Mouse (Mus musculus): ENCODE results near the gene Smgc. TPM values are rescaled to one million over a fixed set of nuclear protein-coding genes. Genes with fewer than 3 reads are reported as not detected.
"Not testable (repeated sequence)": the region's sequence is repeated elsewhere in the genome, so short reads cannot be mapped to it uniquely, and the experiment has no call there.

Gene Smgc
- polyA plus RNA-seq (2014; fragmentation: Nextera tagmentation; extraction: Ambion mirVana), result not detected in 2 replicates

DNA sequence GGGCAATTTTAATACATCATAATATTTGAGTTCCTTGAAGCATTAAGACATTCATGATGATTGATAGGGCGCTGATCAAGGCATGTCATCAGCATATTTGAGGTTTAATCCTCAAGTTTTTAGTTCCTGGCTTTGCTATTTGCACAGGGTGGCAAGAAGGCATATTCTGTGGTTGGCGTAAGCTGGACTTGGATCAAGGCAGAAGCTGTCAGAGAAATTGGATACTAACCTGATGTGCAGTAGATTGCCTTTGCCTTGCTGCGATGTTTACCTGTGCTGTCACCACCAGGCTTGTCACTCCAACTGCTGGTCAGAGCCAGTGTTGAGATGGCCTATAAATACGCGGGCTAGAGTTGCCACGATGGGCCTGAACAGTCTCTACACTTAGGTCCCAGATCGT, at the start of gene Smgc:
Gene Smgc, plus strand, starts transcription at position 301 of the 400 bp plus-strand sequence.
- Histone ChIP-seq H3K4me2 (ENCODE audit: low read depth, low read length, severe bottlenecking) (no peak within 1 kb of the TSS), H3K27ac (ENCODE audit: low read depth, low read length) (no peak within 1 kb of the TSS), H3K9ac (ENCODE audit: low read length) (no peak within 1 kb of the TSS), H3K4me3 (ENCODE audit: low read depth, low read length) (no peak within 1 kb of the TSS), H3K4me1 (replicated peaks; ENCODE audit: control insufficient read depth, insufficient read depth, low read length) (no peaks in the 10 kb centered on the region), H3K9me3 (ENCODE audit: control insufficient read depth, low read length) (no peaks in the 10 kb centered on the region), H3K36me3 (ENCODE audit: control insufficient read depth, insufficient read depth, low read length) (no peaks in the 10 kb centered on the region), H3K27me3 (ENCODE audit: control insufficient read depth, insufficient read depth, low read length) (no peaks in the 10 kb centered on the region)
- DNase-seq (ENCODE audit: low spot score) (no peak), ATAC-seq (replicated peaks; ENCODE audit: low FRiP score) (no peak)
- 91% methylated on average over 7 of the region's 7 CpGs for WGBS

DNA sequence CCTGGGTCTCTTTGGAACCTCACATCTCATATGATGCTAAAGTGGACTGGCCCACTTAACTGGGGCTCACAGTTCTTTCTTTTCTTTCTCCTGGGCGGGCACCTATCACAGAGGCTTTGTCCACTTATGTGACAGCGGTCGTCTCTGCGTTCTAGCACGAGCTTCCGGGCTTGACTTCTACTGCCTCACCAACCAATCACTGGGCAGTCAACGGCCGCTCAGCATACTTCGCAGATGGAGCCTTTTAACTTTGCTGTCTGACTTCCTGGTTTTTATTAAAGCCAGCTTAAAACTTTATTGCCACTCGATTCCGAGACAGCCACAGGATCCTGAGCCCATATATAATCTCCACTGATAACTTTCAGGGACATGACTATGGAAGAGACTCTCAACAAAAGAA, 49.7 kb upstream of the Smgc start:
- Histone ChIP-seq H3K36me3 (ENCODE audit: control insufficient read depth, insufficient read depth, low read length) (no peaks in the 10 kb centered on the region), H3K9me3 (ENCODE audit: control insufficient read depth, low read length) (no peaks in the 10 kb centered on the region), H3K4me1 (replicated peaks; ENCODE audit: control insufficient read depth, insufficient read depth, low read length) (no peaks in the 10 kb centered on the region), H3K27ac (ENCODE audit: low read depth, low read length) (no peak overlapping the region), H3K27me3 (ENCODE audit: control insufficient read depth, insufficient read depth, low read length) (no peaks in the 10 kb centered on the region), H3K4me2 (ENCODE audit: low read depth, low read length, severe bottlenecking) (no peak overlapping the region), H3K9ac (ENCODE audit: low read length) (no peak overlapping the region), H3K4me3 (ENCODE audit: low read depth, low read length) (no peak overlapping the region)
- WGBS, result 90% methylated on average over 11 of the region's 11 CpGs
- ATAC-seq (replicated peaks; ENCODE audit: low FRiP score) (no peak), DNase-seq (ENCODE audit: low spot score) (no peak)

DNA sequence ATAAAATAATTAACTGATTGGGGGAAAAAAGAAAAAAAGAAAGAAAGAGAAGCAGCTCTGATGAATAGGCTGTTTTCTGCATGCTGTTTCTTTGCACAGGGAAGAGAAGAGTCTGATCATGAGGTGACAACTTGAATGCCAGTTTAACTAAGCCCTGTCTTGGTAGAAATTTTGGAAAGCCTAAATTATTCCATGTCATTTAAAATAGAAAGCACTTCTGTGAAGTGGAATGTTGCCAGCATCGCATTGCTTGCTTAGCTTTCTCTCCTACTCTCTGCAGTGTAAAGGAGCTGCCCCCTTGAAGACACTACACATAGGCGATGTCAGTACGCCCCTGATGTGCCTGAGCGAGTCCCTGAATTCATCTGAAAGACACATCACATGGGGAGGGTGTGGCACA, 31.6 kb upstream of the Smgc start:
- no peaks in the 10 kb centered on the region for H3K9me3 ChIP-seq (ENCODE audit: control insufficient read depth, low read length)
- DNase-seq (ENCODE audit: low spot score) (no peak), ATAC-seq (replicated peaks; ENCODE audit: low FRiP score) (no peak)
- no peaks in the 10 kb centered on the region for H3K36me3 ChIP-seq (ENCODE audit: control insufficient read depth, insufficient read depth, low read length)
- no peak overlapping the region for H3K4me2 ChIP-seq (ENCODE audit: low read depth, low read length, severe bottlenecking)
- H3K9ac ChIP-seq (ENCODE audit: low read length), result no peak overlapping the region
- 86% methylated on average over 4 of the region's 4 CpGs for WGBS
- no peaks in the 10 kb centered on the region for H3K27me3 ChIP-seq (ENCODE audit: control insufficient read depth, insufficient read depth, low read length)
- no peaks in the 10 kb centered on the region for H3K4me1 ChIP-seq (replicated peaks; ENCODE audit: control insufficient read depth, insufficient read depth, low read length)
- no peak overlapping the region for H3K4me3 ChIP-seq (ENCODE audit: low read depth, low read length)
- no peak overlapping the region for H3K27ac ChIP-seq (ENCODE audit: low read depth, low read length)

DNA sequence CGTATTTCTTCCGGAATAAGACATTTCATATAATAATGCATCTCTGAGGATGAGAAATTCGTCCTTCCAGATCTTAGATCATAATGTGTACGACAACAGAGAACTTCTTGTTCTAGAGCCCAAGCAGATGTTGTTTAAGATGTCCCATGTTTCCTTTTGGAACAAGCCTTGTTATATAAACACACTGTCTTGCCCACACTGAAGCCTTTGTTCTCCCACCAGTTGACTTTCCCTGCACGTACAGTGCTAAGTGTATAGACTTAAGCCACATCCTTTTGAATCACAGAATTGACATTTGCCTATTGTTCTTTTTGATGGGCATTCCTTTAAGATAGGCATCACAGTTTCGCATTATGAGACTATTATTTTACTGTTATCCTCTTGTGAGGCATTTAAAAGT, 2.7 kb upstream of the Smgc start:
- Histone ChIP-seq H3K9ac (ENCODE audit: low read length) (no peak overlapping the region), H3K27me3 (ENCODE audit: control insufficient read depth, insufficient read depth, low read length) (no peaks in the 10 kb centered on the region), H3K4me2 (ENCODE audit: low read depth, low read length, severe bottlenecking) (no peak overlapping the region), H3K36me3 (ENCODE audit: control insufficient read depth, insufficient read depth, low read length) (no peaks in the 10 kb centered on the region), H3K9me3 (ENCODE audit: control insufficient read depth, low read length) (no peaks in the 10 kb centered on the region), H3K27ac (ENCODE audit: low read depth, low read length) (no peak overlapping the region), H3K4me1 (replicated peaks; ENCODE audit: control insufficient read depth, insufficient read depth, low read length) (no peaks in the 10 kb centered on the region), H3K4me3 (ENCODE audit: low read depth, low read length) (no peak overlapping the region)
- no peak for DNase-seq (ENCODE audit: low spot score)
- ATAC-seq (replicated peaks; ENCODE audit: low FRiP score), result no peak
- 84% methylated on average over 6 of the region's 6 CpGs for WGBS

DNA sequence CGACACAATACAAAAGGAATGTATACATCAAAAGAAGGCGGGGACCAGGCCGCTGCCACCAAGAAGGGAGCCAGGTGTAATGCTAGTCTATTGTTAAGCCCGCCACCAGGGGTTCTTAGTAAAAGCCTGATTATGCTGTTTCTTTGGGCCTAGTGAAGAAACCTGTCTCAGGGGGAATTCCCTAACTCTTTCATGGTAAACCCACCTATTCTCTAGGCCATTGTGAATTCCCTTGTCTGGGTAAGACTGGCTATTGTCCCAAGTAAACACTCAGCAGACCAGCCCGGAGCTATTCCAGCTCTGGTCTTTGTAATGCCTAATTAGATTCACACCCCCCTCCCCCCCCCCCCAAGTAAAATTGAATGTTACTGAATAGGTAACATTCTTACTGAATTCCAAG, 26.1 kb downstream of the Smgc start:
- ATAC-seq (replicated peaks; ENCODE audit: low FRiP score); H3K9ac ChIP-seq (ENCODE audit: low read length); H3K27me3 ChIP-seq (ENCODE audit: control insufficient read depth, insufficient read depth, low read length); H3K4me1 ChIP-seq (replicated peaks; ENCODE audit: control insufficient read depth, insufficient read depth, low read length); H3K4me2 ChIP-seq (ENCODE audit: low read depth, low read length, severe bottlenecking); H3K9me3 ChIP-seq (ENCODE audit: control insufficient read depth, low read length); H3K27ac ChIP-seq (ENCODE audit: low read depth, low read length); H3K36me3 ChIP-seq (ENCODE audit: control insufficient read depth, insufficient read depth, low read length); H3K4me3 ChIP-seq (ENCODE audit: low read depth, low read length); DNase-seq (ENCODE audit: low spot score): not testable (repeated sequence)
- WGBS, result 8% methylated on average over 5 of the region's 5 CpGs

DNA sequence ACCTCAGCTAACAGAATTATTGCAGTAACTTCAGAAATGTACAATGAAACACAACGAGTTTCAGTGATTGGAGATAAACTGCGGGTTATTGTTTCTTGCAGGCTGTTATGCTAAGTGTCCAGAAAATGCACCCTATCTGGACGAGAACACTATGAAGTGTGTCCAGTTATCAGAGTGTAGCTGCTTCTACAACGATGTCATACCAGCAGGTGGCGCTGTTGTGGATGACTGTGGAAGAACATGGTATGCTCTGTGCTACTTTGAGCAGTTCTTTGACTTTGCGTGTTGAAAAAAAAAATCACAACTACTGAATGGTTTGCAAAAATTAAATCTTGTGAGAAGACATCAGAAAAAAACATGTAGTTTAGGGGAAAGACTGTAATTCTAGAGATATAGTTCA, 62.2 kb downstream of the Smgc start:
- ATAC-seq (replicated peaks; ENCODE audit: low FRiP score), result no peak
- no peak for DNase-seq (ENCODE audit: low spot score)
- H3K27me3 ChIP-seq (ENCODE audit: control insufficient read depth, insufficient read depth, low read length), result no peaks in the 10 kb centered on the region
- H3K4me2 ChIP-seq (ENCODE audit: low read depth, low read length, severe bottlenecking), result no peak overlapping the region
- no peaks in the 10 kb centered on the region for H3K4me1 ChIP-seq (replicated peaks; ENCODE audit: control insufficient read depth, insufficient read depth, low read length)
- no peaks in the 10 kb centered on the region for H3K9me3 ChIP-seq (ENCODE audit: control insufficient read depth, low read length)
- H3K9ac ChIP-seq (ENCODE audit: low read length), result no peak overlapping the region
- no peaks in the 10 kb centered on the region for H3K36me3 ChIP-seq (ENCODE audit: control insufficient read depth, insufficient read depth, low read length)
- H3K27ac ChIP-seq (ENCODE audit: low read depth, low read length), result no peak overlapping the region
- H3K4me3 ChIP-seq (ENCODE audit: low read depth, low read length), result no peak overlapping the region
- WGBS, result 66% methylated on average over 6 of the region's 6 CpGs

DNA sequence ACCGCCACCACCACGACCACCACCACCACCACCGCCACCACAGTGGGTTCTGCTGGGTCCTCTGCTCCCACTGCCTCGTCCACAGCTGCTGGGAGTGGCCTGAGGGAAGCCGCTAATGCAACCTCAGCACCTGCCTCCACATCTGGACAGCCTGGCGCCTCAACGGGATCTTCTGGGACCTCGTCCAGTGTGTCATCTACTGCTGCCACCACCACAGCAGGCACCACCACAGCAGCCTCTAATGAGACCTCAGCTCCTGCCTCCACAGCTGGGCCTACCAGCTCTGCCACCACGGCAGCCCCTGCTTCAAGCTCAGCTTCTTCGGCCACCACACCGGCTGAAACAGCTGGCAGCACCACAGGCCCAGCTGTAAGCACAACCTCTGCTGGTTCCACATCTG, 69.0 kb downstream of the Smgc start:
- not testable (repeated sequence) for H3K4me1 ChIP-seq (replicated peaks; ENCODE audit: control insufficient read depth, insufficient read depth, low read length); H3K4me2 ChIP-seq (ENCODE audit: low read depth, low read length, severe bottlenecking); H3K9ac ChIP-seq (ENCODE audit: low read length); H3K27ac ChIP-seq (ENCODE audit: low read depth, low read length); H3K27me3 ChIP-seq (ENCODE audit: control insufficient read depth, insufficient read depth, low read length); H3K9me3 ChIP-seq (ENCODE audit: control insufficient read depth, low read length); H3K36me3 ChIP-seq (ENCODE audit: control insufficient read depth, insufficient read depth, low read length); DNase-seq (ENCODE audit: low spot score); H3K4me3 ChIP-seq (ENCODE audit: low read depth, low read length); ATAC-seq (replicated peaks; ENCODE audit: low FRiP score)
- no CpG with 5 or more reads among the region's 11 CpGs for WGBS

Other genes starting within 250 kb of the Smgc start
- gene Lrrk2, start 165.1 kb upstream of the Smgc start, polyA plus RNA-seq (2014; fragmentation: Nextera tagmentation; extraction: Ambion mirVana), result 2.9 and 3.4 TPM in 2 replicates
- 2.3 and 2.8 TPM in 2 replicates for gene Cntn1, start 212.9 kb downstream of the Smgc start, polyA plus RNA-seq (2014; fragmentation: Nextera tagmentation; extraction: Ambion mirVana)